Mouse (Mus musculus): Measurements from ENCODE around the gene Atp6v1a. TPM values are rescaled to one million over a fixed set of nuclear protein-coding genes. Genes with fewer than 3 reads are reported as not detected.

Gene Atp6v1a
- polyA plus RNA-seq, 1 experiment from 2014 or later = 46.2 TPM

DNA sequence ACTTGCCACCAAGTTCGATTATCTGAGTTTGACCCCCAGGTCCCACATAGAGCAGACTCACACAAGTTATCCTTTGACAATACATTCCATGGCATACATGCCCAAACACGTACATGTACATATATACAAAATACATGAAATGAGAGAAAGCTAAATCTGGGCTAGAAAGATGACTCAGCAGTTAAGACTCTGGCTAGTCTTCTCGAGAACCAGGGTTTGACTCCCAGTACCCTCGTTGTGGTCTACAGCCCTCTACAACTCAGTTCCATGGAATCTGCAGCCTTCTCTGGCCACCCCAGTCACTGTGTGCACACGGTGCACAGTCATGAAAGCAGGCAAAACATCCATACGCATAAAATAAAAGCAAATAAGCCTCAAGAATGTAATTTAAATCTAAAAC lies 87.1 kb downstream of the Atp6v1a start:
- ATAC-seq (ENCODE audit: low FRiP score, low read depth) = no peak
- Histone ChIP-seq H3K9ac (no peak overlapping the region), H3K36me3 (no peaks in the 10 kb centered on the region), H3K4me1 (peaks cover 9% of the 10 kb centered on the region; the same call in 1 of the 2 replicates), H3K9me3 (no peaks in the 10 kb centered on the region), H3K4me3 (no peak overlapping the region), H3K27me3 (no peaks in the 10 kb centered on the region), H3K27ac (no peak overlapping the region), H3K4me2 (replicated peaks) (no peak overlapping the region)
- WGBS = 74% methylated on average over 6 of the region's 6 CpGs

DNA sequence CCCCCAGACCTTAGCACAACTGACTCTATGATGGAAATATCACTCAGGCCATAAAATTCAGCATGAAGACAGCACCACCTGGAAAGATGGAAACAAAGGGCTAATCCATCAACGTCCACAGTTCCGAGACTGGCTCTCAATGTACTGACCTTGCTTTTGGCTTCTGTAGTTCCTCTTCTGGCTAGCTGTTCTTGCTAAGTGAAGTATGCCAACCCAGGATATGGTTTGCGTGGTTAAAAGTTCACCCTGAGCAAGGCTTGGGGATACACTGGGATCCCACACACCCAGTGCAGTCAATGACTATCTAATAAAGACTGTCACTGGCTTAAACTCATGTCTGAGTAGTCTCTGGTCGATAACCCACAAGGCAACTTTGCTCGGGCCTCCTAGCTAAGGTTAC lies 89.4 kb downstream of the Atp6v1a start:
- Histone ChIP-seq H3K9ac (no peak overlapping the region), H3K27me3 (no peaks in the 10 kb centered on the region), H3K4me3 (no peak overlapping the region), H3K4me2 (replicated peaks) (no peak overlapping the region), H3K36me3 (no peaks in the 10 kb centered on the region), H3K27ac (no peak overlapping the region), H3K9me3 (no peaks in the 10 kb centered on the region), H3K4me1 (peaks cover 9% of the 10 kb centered on the region; the same call in 1 of the 2 replicates)
- WGBS = 76% methylated on average over 5 of the region's 5 CpGs
- no peak for ATAC-seq (ENCODE audit: low FRiP score, low read depth)

DNA sequence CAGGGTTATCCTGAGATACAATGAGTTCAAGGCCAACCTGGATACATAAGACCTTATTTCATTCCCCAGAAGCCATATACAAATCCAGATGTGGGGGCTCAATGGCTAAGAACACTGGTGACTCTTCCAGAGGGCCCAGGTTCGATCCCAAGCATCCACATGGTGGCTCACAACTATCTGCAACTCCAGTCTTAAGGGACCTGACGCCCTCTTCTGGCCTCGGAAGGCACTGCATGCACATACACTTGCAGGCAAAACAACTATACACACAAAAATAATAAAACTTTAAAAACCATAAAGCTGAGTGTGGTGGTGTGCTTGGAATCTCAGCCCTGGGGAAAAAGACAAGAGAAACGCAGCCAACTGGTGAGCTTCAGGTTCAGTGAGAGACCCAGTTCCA lies 100.4 kb downstream of the Atp6v1a start:
- Histone ChIP-seq H3K4me1 (no peaks in the 10 kb centered on the region), H3K27ac (no peak overlapping the region), H3K9me3 (no peaks in the 10 kb centered on the region), H3K4me3 (no peak overlapping the region), H3K4me2 (replicated peaks) (no peak overlapping the region), H3K9ac (no peak overlapping the region), H3K36me3 (no peaks in the 10 kb centered on the region), H3K27me3 (no peaks in the 10 kb centered on the region)
- 80% methylated on average over 4 of the region's 4 CpGs for WGBS
- no peak for ATAC-seq (ENCODE audit: low FRiP score, low read depth)

Other genes starting within 250 kb of the Atp6v1a start
- 13.6 and 15.9 TPM in 2 replicates for gene Ccdc191, start 249.9 kb downstream of the Atp6v1a start, polyA plus RNA-seq (2015; fragmentation: Nextera tagmentation; extraction: Ambion mirVana)
- gene Qtrt2, start 212.9 kb downstream of the Atp6v1a start, polyA plus RNA-seq (2015; fragmentation: Nextera tagmentation; extraction: Ambion mirVana) = 29.3 and 30.0 TPM in 2 replicates
- 0.62 and 0.70 TPM in 2 replicates for gene Zdhhc23, start 159.9 kb downstream of the Atp6v1a start, polyA plus RNA-seq (2015; fragmentation: Nextera tagmentation; extraction: Ambion mirVana)
- 6.6 and 7.0 TPM in 2 replicates for gene Gramd1c, start 76.4 kb downstream of the Atp6v1a start, polyA plus RNA-seq (2015; fragmentation: Nextera tagmentation; extraction: Ambion mirVana)
- gene Naa50, start 125 bp upstream of the Atp6v1a start, polyA plus RNA-seq (2015; fragmentation: Nextera tagmentation; extraction: Ambion mirVana) = 116 and 122 TPM in 2 replicates
- 2.8 and 3.0 TPM in 2 replicates for gene Usf3, start 33.5 kb upstream of the Atp6v1a start, polyA plus RNA-seq (2015; fragmentation: Nextera tagmentation; extraction: Ambion mirVana)
- 0.22 and 0.29 TPM in 2 replicates for gene Sidt1, start 193.5 kb upstream of the Atp6v1a start, polyA plus RNA-seq (2015; fragmentation: Nextera tagmentation; extraction: Ambion mirVana)
- gene Spice1, start 207.4 kb upstream of the Atp6v1a start, polyA plus RNA-seq (2015; fragmentation: Nextera tagmentation; extraction: Ambion mirVana) = 25.0 and 26.3 TPM in 2 replicates

All from limb, embryonic 13.5 days (tissue).